Mouse (Mus musculus) urinary bladder, postnatal 14 days (tissue): ENCODE measurements around the gene Bloc1s4.

ENCODE experiments used
- DNase-seq: peaks from one replicate; pipeline ENCODE4 v3.0.0; 2021; ENCODE audit warnings: low spot score

The Bloc1s4 gene

GRCm38 (mm10) chr5:36739829-36740228, 8.6 kb downstream of the Bloc1s4 start:
- DNase-seq: peak; percentile 61

- no peak for DNase-seq
Observed at GRCm38 (mm10) chr5:36738799-36739615, 9.4 kb downstream of the Bloc1s4 start.

- no peak for DNase-seq
Observed at GRCm38 (mm10) chr5:36737765-36738164, 10.7 kb downstream of the Bloc1s4 start.

- DNase-seq: no peak
Observed at GRCm38 (mm10) chr5:36736009-36736408, 12.4 kb downstream of the Bloc1s4 start.

GRCm38 (mm10) chr5:36735106-36735505, 13.3 kb downstream of the Bloc1s4 start:
- DNase-seq: no peak

GRCm38 (mm10) chr5:36733405-36733804, 15.0 kb downstream of the Bloc1s4 start:
- no peak for DNase-seq

GRCm38 (mm10) chr5:36731901-36732652, 16.4 kb downstream of the Bloc1s4 start:
- no peak for DNase-seq

GRCm38 (mm10) chr5:36730689-36731088, 17.8 kb downstream of the Bloc1s4 start:
- DNase-seq: no peak

GRCm38 (mm10) chr5:36729923-36730322, 18.5 kb downstream of the Bloc1s4 start:
- DNase-seq: no peak

- no peak for DNase-seq
Observed at GRCm38 (mm10) chr5:36729086-36729473, 19.4 kb downstream of the Bloc1s4 start.

- no peak for DNase-seq
Observed at GRCm38 (mm10) chr5:36728403-36729085, 19.9 kb downstream of the Bloc1s4 start.

GRCm38 (mm10) chr5:36727776-36728175, 20.7 kb downstream of the Bloc1s4 start:
- DNase-seq: no peak

- no peak for DNase-seq
Observed at GRCm38 (mm10) chr5:36727136-36727535, 21.3 kb downstream of the Bloc1s4 start.

- DNase-seq: no peak
Observed at GRCm38 (mm10) chr5:36726387-36726801, 22.1 kb downstream of the Bloc1s4 start.

GRCm38 (mm10) chr5:36725861-36726260, 22.6 kb downstream of the Bloc1s4 start:
- DNase-seq: no peak

- DNase-seq: no peak
Observed at GRCm38 (mm10) chr5:36724274-36724673, 24.2 kb downstream of the Bloc1s4 start.

GRCm38 (mm10) chr5:36723356-36723755, 25.1 kb downstream of the Bloc1s4 start:
- DNase-seq: no peak

GRCm38 (mm10) chr5:36722415-36722856, 26.0 kb downstream of the Bloc1s4 start:
- DNase-seq: peak; percentile 79

GRCm38 (mm10) chr5:36720710-36721375, 27.6 kb downstream of the Bloc1s4 start:
- no peak for DNase-seq

GRCm38 (mm10) chr5:36720219-36720618, 28.2 kb downstream of the Bloc1s4 start:
- DNase-seq: no peak

GRCm38 (mm10) chr5:36719601-36720000, 28.8 kb downstream of the Bloc1s4 start:
- DNase-seq: no peak

GRCm38 (mm10) chr5:36719135-36719534, 29.3 kb downstream of the Bloc1s4 start:
- DNase-seq: no peak
